Mouse (Mus musculus) CH12.LX (cell line): ENCODE results near the gene Prkcb. TPM values are rescaled to one million over a fixed set of nuclear protein-coding genes. Genes with fewer than 3 reads are reported as not detected.

Experiments used
- DNase-seq: peaks from one replicate; pipeline ENCODE4 v3.0.0-alpha.2; 2013; ENCODE audit errors: extremely low read depth
- H3K27ac ChIP-seq: 2 replicates; pipeline ENCODE4 v1.5.1; 2012; ENCODE audit warnings: low read depth, mild to moderate bottlenecking, control low read depth, moderate library complexity; ENCODE audit not compliant: insufficient read depth
- H3K27me3 ChIP-seq: replicated peaks from 2 replicates; pipeline ENCODE3; 2012; ENCODE audit warnings: inconsistent platforms
- H3K36me3 ChIP-seq, 2 experiments: replicated peaks in 1 of 2; 2 replicates each; pipeline versions ENCODE3 to v1.6.1; 2012; ENCODE audit warnings: inconsistent platforms in 1 of 2, low read length in 1 of 2, mild to moderate bottlenecking in 1 of 2, mixed read lengths in 1 of 2, moderate library complexity in 1 of 2; ENCODE audit not compliant: control insufficient read depth in 1 of 2, insufficient read depth in 1 of 2
- H3K4me1 ChIP-seq, 2 experiments: 2 replicates each; pipeline ENCODE4 v1.6.1; 2012; ENCODE audit warnings: inconsistent platforms in 1 of 2, moderate library complexity in 1 of 2; ENCODE audit not compliant: insufficient read depth in 2 of 2, control insufficient read depth in 1 of 2
- H3K4me2 ChIP-seq: 2 replicates; pipeline ENCODE4 v1.6.1; 2012; ENCODE audit warnings: low read depth, mild to moderate bottlenecking, control low read depth; ENCODE audit not compliant: poor library complexity, insufficient read depth, severe bottlenecking
- H3K4me3 ChIP-seq, 3 experiments: fragments of 150-350 bp in 1 of 3; sonication (generic) in 1 of 3; replicated peaks in 1 of 3; 2 replicates each; pipeline versions ENCODE3 to v1.5.1; 2011 to 2012; ENCODE audit warnings: low read depth in 2 of 3, low read length in 2 of 3, mild to moderate bottlenecking in 2 of 3, moderate library complexity in 2 of 3, control low read depth in 1 of 3, improper control_type of control experiment in 1 of 3, inconsistent platforms in 1 of 3, mixed read lengths in 1 of 3; ENCODE audit not compliant: poor library complexity in 1 of 3
- H3K79me2 ChIP-seq: replicated peaks from 2 replicates; pipeline ENCODE4 v1.6.1; 2012; ENCODE audit warnings: mild to moderate bottlenecking, moderate library complexity; ENCODE audit not compliant: control insufficient read depth, poor library complexity, insufficient read depth, severe bottlenecking; ENCODE audit errors: extremely low read depth
- H3K9ac ChIP-seq: 2 replicates; pipeline ENCODE4 v1.6.1; 2012; ENCODE audit warnings: low read depth, mild to moderate bottlenecking, control low read depth, moderate library complexity; ENCODE audit not compliant: insufficient read depth
- H3K9me3 ChIP-seq: replicated peaks from 2 replicates; pipeline ENCODE3; 2012; ENCODE audit warnings: low read length, inconsistent platforms, mixed read lengths
- CTCF ChIP-seq, 2 experiments: IDR thresholded peaks in 1 of 2; conservative IDR thresholded peaks in 1 of 2; 2 replicates each; pipeline ENCODE4 v1.5.1; 2011 to 2012; ENCODE audit warnings: low read depth in 2 of 2, low read length in 2 of 2, improper control_type of control experiment in 1 of 2, inconsistent platforms in 1 of 2, mild to moderate bottlenecking in 1 of 2, moderate library complexity in 1 of 2
- MAFK ChIP-seq: IDR thresholded peaks from 2 replicates; pipeline ENCODE4 v1.6.1; 2011; ENCODE audit warnings: low read length, improper control_type of control experiment; ENCODE audit not compliant: insufficient replicate concordance
- MAX ChIP-seq: IDR thresholded peaks from 2 replicates; pipeline ENCODE4 v1.6.1; 2011; ENCODE audit warnings: low read length, improper control_type of control experiment
- SIN3A ChIP-seq: IDR thresholded peaks from 2 replicates; pipeline ENCODE4 v1.6.1; 2012; ENCODE audit warnings: low read length, improper control_type of control experiment, inconsistent platforms
- USF1 ChIP-seq: IDR thresholded peaks from 2 replicates; pipeline ENCODE4 v1.6.1; 2014; ENCODE audit warnings: low read depth, mild to moderate bottlenecking, inconsistent platforms, low read length, improper control_type of control experiment
- ZC3H11A ChIP-seq: IDR thresholded peaks from 2 replicates; pipeline ENCODE4 v1.6.1; 2012; ENCODE audit warnings: low read depth, mild to moderate bottlenecking, inconsistent platforms, low read length, improper control_type of control experiment
- ZKSCAN1 ChIP-seq: IDR thresholded peaks from 2 replicates; pipeline ENCODE4 v1.6.1; 2012; ENCODE audit warnings: low read depth, inconsistent platforms, low read length, improper control_type of control experiment, borderline replicate concordance
- dilution Hi-C: fragments of 300-500 bp; cut with MboI; formaldehyde crosslinking; loops from 2 replicates; pipeline ENCODE4 v1.14.3; 2020; ENCODE audit warnings: low sequenced_read_pairs; ENCODE audit not compliant: extremely low pct_unique_long_range_greater_than_20kb, extremely low pct_ligation_motif_present
- in situ Hi-C: fragments of 300-500 bp; cut with MboI; formaldehyde crosslinking; loops from 3 replicates; pipeline ENCODE4 v1.14.3; 2019; ENCODE audit warnings: low sequenced_read_pairs, low pct_ligation_motif_present, low pct_unique_long_range_greater_than_20kb, mixed read lengths
- polyA plus RNA-seq: library from polyadenylated mRNA; unstranded; fragments of >175 nt; gene quantifications from 2 replicates; pipeline ENCODE4 v1.2.1, GENCODE M21; 2012; ENCODE audit warnings: low read depth; ENCODE audit not compliant: insufficient read length
- total RNA-seq, 2 experiments: library from RNA; depleted of rRNA; stranded (reverse); fragments of 300-350 nt in 1 of 2; fragments of >200 nt in 1 of 2; gene quantifications; 2 replicates each; pipeline ENCODE4 v1.2.3; 2012 to 2014

Gene Prkcb
- total and polyA plus RNA-seq, 3 experiments, result 323 to 463 (median 337) TPM

DNA sequence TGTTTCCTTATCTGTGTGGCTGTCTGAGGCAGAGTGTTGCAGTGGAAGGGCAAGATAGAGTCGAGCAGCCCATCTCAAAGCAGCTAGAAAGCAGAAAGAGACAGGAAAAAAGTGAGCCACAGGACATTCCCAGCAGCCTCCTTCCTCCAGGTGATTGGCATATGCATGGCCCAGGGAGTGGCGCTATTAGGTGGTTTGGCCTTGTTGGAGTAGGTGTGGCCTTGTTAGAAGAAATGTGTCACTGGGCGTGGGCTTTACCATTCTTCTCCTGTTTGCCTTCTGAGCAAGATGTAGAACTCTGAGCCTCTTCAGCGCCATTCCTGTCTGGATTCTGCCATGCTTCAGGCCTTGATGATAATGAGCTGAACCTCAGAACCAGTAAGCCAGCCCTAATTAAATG is 325.3 kb downstream of the Prkcb start:
- peaks cover 78 to 98% of the 10 kb centered on the region in 2 experiments for H3K36me3 ChIP-seq
- in situ Hi-C loops, result no loop called here
- TF ChIP-seq MAFK (no peak), USF1 (no peak), MAX (no peak), ZC3H11A (no peak)
- TF ChIP-seq, all 38 proteins: peak for 0
- Histone ChIP-seq H3K4me3 (no peak overlapping the region), H3K27me3 (no peaks in the 10 kb centered on the region), H3K4me2 (no peak overlapping the region), H3K4me1 (no peaks in the 10 kb centered on the region), H3K79me2 (no peaks in the 10 kb centered on the region), H3K27ac (no peak overlapping the region), H3K9me3 (no peaks in the 10 kb centered on the region), H3K9ac (no peak overlapping the region)
- DNase-seq, result no peak
- dilution Hi-C loops, result no loop called here

DNA sequence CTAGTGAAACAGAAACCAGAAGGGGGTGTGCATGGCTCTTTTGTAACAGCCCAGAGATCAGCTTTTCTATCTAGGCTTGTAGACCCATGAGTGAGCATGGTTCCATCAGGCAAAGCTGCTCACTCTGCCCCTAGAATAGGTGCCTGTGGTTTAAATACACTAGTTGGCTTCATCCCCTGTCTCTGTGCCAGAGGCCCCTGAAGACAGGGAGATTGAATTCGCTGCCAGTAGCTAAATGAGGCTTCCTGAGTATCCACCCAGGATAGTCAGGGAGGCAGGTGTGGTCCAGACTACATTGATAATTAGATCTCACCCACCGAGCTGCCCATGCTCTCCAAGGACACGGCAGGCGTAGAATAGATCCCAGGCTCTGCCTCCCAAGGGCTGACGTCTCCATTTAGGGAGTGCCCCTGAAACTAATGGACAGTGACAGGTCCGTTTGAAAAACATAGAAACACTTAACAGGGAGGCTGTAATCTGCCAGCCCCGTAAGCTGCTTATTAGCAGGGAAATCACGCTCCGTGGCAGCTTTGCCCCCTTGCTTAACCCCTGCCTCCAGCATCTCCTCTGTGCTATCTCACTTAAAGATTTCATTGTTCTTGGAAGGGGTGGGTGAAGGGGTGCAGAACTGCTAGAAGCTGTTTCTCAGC is 333.7 kb downstream of the Prkcb start:
- dilution Hi-C loops (no loop called here), in situ Hi-C loops (no loop called here)
- Histone ChIP-seq H3K36me3 (peaks cover 70 to 94% of the 10 kb centered on the region in 2 experiments), H3K4me1 (no peaks in the 10 kb centered on the region), H3K9me3 (peaks cover 9% of the 10 kb centered on the region), H3K27me3 (no peaks in the 10 kb centered on the region), H3K9ac (no peak overlapping the region), H3K4me3 (no peak overlapping the region), H3K79me2 (no peaks in the 10 kb centered on the region), H3K27ac (no peak overlapping the region), H3K4me2 (no peak overlapping the region)
- TF ChIP-seq SIN3A, result no peak
- no peak for TF ChIP-seq ZKSCAN1
- no peak for DNase-seq

DNA sequence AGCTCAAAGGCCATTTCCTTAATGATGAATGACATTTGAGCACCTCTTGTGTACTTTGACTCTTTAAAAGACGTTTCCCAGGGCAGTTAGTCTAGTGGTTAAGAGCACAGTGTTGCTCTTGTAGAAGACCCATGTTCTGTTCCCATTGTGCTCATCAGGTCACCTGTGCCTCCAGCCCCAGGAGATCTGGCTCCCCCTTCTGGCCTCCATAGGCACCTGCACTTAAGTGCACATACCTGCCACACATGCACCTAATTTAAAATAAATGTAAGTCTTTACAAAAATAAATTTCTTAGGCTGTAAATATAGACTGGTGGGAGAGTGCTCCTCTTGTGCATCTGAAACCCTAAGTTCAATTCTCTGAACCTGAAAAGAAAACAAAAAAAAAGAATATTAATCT is 335.2 kb downstream of the Prkcb start:
- H3K79me2 ChIP-seq, result no peaks in the 10 kb centered on the region
- in situ Hi-C loops (no loop called here), dilution Hi-C loops (no loop called here)
- no peaks in the 10 kb centered on the region for H3K27me3 ChIP-seq
- no peak overlapping the region for H3K9ac ChIP-seq
- no peak for TF ChIP-seq ZKSCAN1
- TF ChIP-seq CTCF (conservative IDR thresholded peaks at IDR 0.05 in 1 of 2, IDR thresholded peaks at IDR 0.05 in 1 of 2; ENCODE audit: low read depth in 2 of 2, low read length in 2 of 2), result peak in 1 of 2 experiments; percentile 38; a peak in 2 of 4 replicates
- H3K4me1 ChIP-seq, result no peaks in the 10 kb centered on the region
- H3K4me2 ChIP-seq, result no peak overlapping the region
- DNase-seq, result no peak
- H3K4me3 ChIP-seq, result no peak overlapping the region
- no peak overlapping the region for H3K27ac ChIP-seq
- H3K36me3 ChIP-seq, result peaks cover 68 to 94% of the 10 kb centered on the region in 2 experiments
- H3K9me3 ChIP-seq, result peaks cover 9% of the 10 kb centered on the region
